Mouse (Mus musculus) megakaryocyte-erythroid progenitor cell, adult 5-6 weeks (primary cell): ENCODE measurements around the gene Pdk1. TPM values are rescaled to one million over a fixed set of nuclear protein-coding genes. Genes with fewer than 3 reads are reported as not detected.

Source experiments
- ATAC-seq: replicated peaks from 2 replicates; pipeline ENCODE4 v1.8.0; 2016; ENCODE audit warnings: mild to moderate bottlenecking, inconsistent platforms; ENCODE audit not compliant: severe bottlenecking, poor library complexity, low FRiP score, low TSS enrichment
- total RNA-seq, 2 experiments: library from RNA; stranded (forward) in 1 of 2; stranded (reverse) in 1 of 2; fragments of 200-1000, 215-1000 nt in 1 of 2; fragments of >200 nt in 1 of 2; fragmentation: Nextera tagmentation in 1 of 2; gene quantifications; 2 replicates each; pipeline ENCODE4 v1.2.3; 2014 to 2017

The Pdk1 gene
- total RNA-seq (2014; fragmentation: Nextera tagmentation) (27.9 and 38.7 TPM in 2 replicates), total RNA-seq (2017) (61.9 and 66.8 TPM in 2 replicates)

- ATAC-seq = peak; percentile 90
These were observed at the start of gene Pdk1 for GRCm38 (mm10) chr2:71872801-71873443. Gene Pdk1 (plus strand): TSS chr2:71873224.

GRCm38 (mm10) chr2:71824146-71824545 is 48.9 kb upstream of the Pdk1 start:
- no peak for ATAC-seq

- ATAC-seq = no peak
These were observed 45.3 kb upstream of the Pdk1 start for GRCm38 (mm10) chr2:71827711-71828110.

DNA sequence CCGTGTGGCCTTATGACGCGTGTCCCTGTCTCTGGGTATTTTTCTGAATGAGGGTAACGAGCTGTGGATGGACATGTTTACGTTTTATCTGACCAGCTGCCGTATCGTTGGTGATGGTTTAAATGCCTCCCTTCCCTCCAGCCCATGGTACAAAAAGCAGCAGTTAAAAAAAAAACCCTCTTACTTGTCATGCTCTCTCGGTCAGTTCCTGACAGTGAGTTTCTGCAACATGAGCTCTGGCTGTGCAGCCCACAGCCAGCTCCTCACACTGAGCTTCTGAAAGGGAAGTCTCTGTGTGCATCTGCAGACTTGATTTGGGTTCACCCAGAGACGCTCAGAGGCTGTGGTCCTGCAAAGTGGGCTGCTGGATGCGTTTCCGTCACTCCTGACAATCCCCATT is 44.1 kb upstream of the Pdk1 start:
- ATAC-seq = no peak

GRCm38 (mm10) chr2:71833626-71834025 is 39.4 kb upstream of the Pdk1 start:
- ATAC-seq = no peak

- ATAC-seq = no peak
These were observed 38.7 kb upstream of the Pdk1 start for GRCm38 (mm10) chr2:71834371-71834770.

DNA sequence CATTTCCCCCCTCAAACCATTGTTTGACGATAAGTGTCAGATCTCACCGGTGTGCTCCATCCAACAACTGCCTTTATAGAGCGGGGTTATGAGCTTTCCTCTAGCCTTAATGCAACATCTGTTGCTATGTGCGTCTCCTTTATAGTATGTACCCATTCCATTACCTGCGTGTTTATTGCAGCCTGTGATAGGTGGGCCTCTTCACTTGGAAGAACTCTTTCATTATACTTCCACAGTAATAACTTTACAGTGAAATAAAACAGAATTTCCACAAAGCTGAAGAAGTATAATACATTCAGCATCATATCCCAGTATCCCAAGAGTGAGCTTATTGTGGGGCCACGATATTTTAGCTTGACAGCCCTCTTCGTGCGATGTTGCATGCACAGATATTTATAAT is 37.5 kb upstream of the Pdk1 start:
- no peak for ATAC-seq

- peak; percentile 46 for ATAC-seq
These were observed 36.8 kb upstream of the Pdk1 start for GRCm38 (mm10) chr2:71836232-71836631.

DNA sequence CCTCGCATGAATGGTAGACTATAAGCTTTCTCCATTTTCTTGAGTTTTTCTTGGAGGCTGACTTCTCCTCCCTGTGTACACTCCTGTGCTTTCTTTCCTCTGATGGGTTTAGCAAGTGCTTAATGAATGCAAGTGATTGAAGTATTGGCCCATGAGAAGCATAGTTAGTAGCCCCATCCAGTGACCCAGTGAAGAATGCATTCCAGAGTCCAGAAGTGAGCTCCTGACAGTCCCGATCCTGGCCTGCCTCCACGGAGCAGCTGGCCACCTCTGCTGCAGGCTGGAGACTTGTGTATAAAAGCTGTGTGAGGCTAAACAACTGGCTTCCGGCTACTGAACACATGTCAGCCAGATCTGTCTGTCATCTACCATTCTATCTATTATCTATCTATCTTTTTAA is 35.8 kb upstream of the Pdk1 start:
- ATAC-seq = no peak

- ATAC-seq = peak; percentile 45; the same call in 1 of the 2 replicates
These were observed 35.2 kb upstream of the Pdk1 start for GRCm38 (mm10) chr2:71837791-71838190.

- no peak for ATAC-seq
These were observed 29.7 kb upstream of the Pdk1 start for GRCm38 (mm10) chr2:71843316-71843715.

GRCm38 (mm10) chr2:71844906-71845305 is 28.1 kb upstream of the Pdk1 start:
- no peak for ATAC-seq

DNA sequence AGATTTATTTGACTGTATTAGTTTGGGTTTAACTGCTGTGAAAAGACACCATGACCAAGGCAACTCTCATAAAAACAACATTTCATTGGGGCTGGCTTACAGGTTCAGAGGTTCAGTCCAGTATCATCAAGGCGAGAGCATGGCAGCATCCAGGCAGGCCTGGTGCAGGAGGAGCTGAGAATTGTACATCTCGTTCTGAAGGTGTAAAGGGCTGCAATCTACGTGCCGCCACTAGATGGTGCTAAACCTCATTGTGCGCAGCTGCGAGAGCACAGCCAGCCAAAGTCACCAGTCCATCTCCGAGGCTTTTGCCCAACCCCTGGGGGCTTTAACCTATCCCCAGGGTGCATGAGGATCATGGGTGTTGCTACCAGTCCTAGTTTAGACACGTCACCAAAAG is 20.9 kb upstream of the Pdk1 start:
- ATAC-seq = peak; percentile 65; the same call in 1 of the 2 replicates

DNA sequence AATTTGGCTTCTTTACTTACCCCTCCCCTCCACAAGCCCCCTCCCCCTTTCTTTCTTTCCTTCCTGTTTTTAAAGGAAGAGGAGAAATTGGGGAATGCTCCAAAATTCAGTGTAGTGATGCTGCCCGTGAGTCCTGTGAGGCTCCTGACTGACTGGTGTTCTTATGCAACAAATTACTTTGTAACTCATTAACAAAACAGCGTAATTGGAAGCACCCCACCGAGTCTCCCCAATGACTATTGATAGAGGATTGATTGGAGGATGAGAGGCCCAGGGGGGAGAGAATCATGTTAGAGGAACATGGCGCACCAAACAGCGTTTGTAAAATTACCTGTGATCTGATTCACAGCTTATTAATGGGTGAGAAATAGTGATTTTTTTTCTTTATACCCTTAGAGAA is 17.9 kb upstream of the Pdk1 start:
- no peak for ATAC-seq

- no peak for ATAC-seq
These were observed 9.4 kb upstream of the Pdk1 start for GRCm38 (mm10) chr2:71863531-71864173.

DNA sequence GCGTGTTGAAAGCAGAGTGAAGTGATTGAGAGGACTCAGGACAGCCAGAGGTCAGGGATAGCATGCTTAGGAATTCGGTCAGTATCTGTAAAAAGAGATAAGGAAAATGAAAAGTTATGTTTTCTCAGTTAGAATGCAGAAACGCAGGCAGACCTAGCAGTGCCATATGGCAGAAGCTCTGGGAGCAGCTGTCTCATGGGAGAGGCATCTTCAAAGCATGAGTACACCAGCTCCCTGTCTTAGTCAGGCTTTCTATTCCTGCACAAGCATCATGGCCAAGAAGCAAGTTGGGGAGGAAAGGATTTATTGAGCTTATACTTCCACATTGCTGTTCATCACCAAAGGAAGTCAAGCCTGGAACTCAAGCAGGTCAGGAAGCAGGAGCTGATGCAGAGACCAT is 8.0 kb upstream of the Pdk1 start:
- ATAC-seq = no peak

DNA sequence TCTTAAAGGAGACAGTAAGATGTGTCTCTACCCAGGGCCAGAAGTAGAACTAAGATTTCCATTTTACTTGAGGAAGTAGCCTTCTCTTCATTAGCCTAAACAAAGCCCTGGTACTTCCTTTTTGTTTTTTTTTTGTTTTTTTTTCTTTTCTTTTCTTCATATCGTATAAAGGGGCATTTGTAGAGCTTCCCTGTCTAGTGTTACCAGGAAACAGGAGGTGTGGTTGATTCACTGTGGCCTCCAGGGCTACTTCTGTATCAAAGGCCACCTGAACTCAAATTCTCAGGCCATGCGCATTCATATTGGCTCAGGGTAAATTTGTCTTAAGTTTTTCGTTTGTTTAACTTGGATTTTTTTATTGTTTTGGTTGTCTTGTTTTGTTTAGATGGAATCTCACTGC is 7.1 kb upstream of the Pdk1 start:
- no peak for ATAC-seq

- no peak for ATAC-seq
These were observed 6.5 kb upstream of the Pdk1 start for GRCm38 (mm10) chr2:71866565-71866964.

DNA sequence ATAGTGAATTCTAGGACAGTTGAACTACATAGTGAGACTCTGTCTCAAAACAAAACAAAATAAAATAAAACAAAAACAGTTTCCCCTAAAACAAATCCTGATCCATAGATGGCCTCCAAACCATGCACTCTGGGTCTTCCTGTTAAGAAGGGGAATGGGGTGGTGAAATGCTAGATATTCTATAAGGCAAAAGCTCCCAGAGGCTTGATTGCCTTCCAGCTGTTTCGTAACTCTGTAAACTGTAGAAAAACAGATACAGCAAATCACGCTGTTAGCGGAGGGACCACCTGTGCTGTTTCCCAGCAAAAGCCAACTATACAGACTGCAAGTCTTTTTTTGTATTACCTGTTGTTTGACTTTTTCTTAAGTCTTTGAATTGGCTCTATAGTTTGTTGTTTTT is 6.0 kb upstream of the Pdk1 start:
- no peak for ATAC-seq

GRCm38 (mm10) chr2:71867480-71867879 is 5.5 kb upstream of the Pdk1 start:
- no peak for ATAC-seq

DNA sequence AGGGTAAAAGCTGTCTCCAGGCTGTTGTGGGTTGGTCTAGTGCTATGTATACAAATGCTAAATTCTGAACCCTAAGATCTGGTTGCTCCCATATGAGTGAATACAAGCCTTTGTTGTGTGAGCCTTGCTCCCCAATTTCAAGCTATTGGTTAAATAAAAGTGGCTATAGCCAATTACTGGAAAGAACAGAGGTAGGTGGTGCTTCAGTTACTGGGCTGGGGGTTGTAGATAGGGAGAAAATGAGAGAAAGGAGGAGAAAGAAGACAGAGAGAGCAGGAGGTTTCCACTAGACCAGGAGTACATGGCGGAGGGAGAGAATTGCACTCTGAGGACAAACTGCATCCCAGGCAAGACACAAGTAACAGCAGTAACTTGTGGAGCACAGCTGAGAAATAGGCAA is 4.8 kb upstream of the Pdk1 start:
- no peak for ATAC-seq
